Comparison of ENCODE assay signal across 9 mouse cellular contexts in genomic region chr9:107579023-107579900, GRCm38 (mm10). TPM values are rescaled to one million over a fixed set of nuclear protein-coding genes. Genes with fewer than 3 reads are reported as not detected.
DNase-seq lines count a peak whose midpoint lies in the region; ATAC-seq and TF ChIP-seq lines count a peak whose summit lies in the region.
"Had no signal": no experiment of that assay in that cellular context is flagged by ENCODE, and none has a peak within 500 bp of the region (broad histone marks: within the 10 kb centered on the region; RNA-seq: fewer than 3 reads in every experiment).

No protein-coding gene starts in this region.

- peak overlapping the region; percentile 93; the same call in 1 of the 2 replicates for H3K4me2 ChIP-seq in kidney, embryonic 15.5 days
- peak overlapping the region; percentile 83; the same call in 1 of the 2 replicates for H3K4me2 ChIP-seq in limb, embryonic 14.5 days (replicated peaks; ENCODE audit: low read depth, low read length, severe bottlenecking)

- H3K36me3 ChIP-seq in kidney, embryonic 15.5 days: peaks cover 24% of the 10 kb centered on the region
- no peaks in the 10 kb centered on the region; the same call in 1 of the 2 replicates for H3K36me3 ChIP-seq in ES-E14 (ENCODE audit: control insufficient read depth, insufficient read depth, low read length, poor library complexity, severe bottlenecking)
- H3K36me3 ChIP-seq in limb, embryonic 14.5 days (ENCODE audit: control insufficient read depth, insufficient read depth, low read length): peaks cover 18% of the 10 kb centered on the region

- 95% methylated on average over 14 of the region's 14 CpGs for WGBS in kidney, embryonic 15.5 days
- WGBS in limb, embryonic 14.5 days: 94% methylated on average over 14 of the region's 14 CpGs

- in situ Hi-C loops in ES-E14 (cut with MboI; ENCODE audit: low sequenced_read_pairs in 2 of 2, unreplicated experiment in 2 of 2): no loop called here

- peaks cover 55% of the 10 kb centered on the region for H3K4me1 ChIP-seq in kidney, embryonic 15.5 days
- H3K4me1 ChIP-seq in ES-E14 (ENCODE audit: control insufficient read depth in 2 of 2, insufficient read depth in 2 of 2, low read length in 2 of 2, poor library complexity in 1 of 2): peaks cover 2 to 22% of the 10 kb centered on the region in 2 experiments; a peak in 2 of 4 replicates
- peaks cover 9% of the 10 kb centered on the region; the same call in 1 of the 2 replicates for H3K4me1 ChIP-seq in brown adipose tissue, adult 24 weeks (ENCODE audit: control insufficient read depth, insufficient read depth, insufficient read length, low read length)
- H3K4me1 ChIP-seq in limb, embryonic 14.5 days (ENCODE audit: control insufficient read depth, insufficient read depth, low read length): peaks cover 30% of the 10 kb centered on the region

- peak overlapping the region; percentile 71; the same call in 1 of the 2 replicates for H3K4me3 ChIP-seq in kidney, embryonic 15.5 days (replicated peaks)
- no peak overlapping the region for H3K4me3 ChIP-seq in ES-E14 (ENCODE audit: insufficient read depth in 1 of 2, low read depth in 1 of 2, low read length in 2 of 2, poor library complexity in 1 of 2, severe bottlenecking in 1 of 2)
- no peak overlapping the region for H3K4me3 ChIP-seq in brown adipose tissue, adult 24 weeks (ENCODE audit: insufficient read depth, low read depth, low read length)
- H3K4me3 ChIP-seq in limb, embryonic 14.5 days (replicated peaks; ENCODE audit: low read length): no peak overlapping the region

- H3K27ac ChIP-seq in kidney, embryonic 15.5 days: peak overlapping the region; percentile 96
- no peak overlapping the region for H3K27ac ChIP-seq in ES-E14 (ENCODE audit: insufficient read depth, low read depth, low read length, poor library complexity, severe bottlenecking)
- peak overlapping the region; percentile 30; the same call in 1 of the 2 replicates for H3K27ac ChIP-seq in brown adipose tissue, adult 24 weeks (replicated peaks; ENCODE audit: low read depth, low read length)
- no peak overlapping the region for H3K27ac ChIP-seq in limb, embryonic 14.5 days (replicated peaks; ENCODE audit: low read depth, low read length)

- DNase-seq in kidney, postnatal 10 days: no peak
- no peak for DNase-seq in ES-E14 (ENCODE audit: low read depth, low spot score)
- no peak for DNase-seq in limb, embryonic 14.5 days (ENCODE audit: low spot score)
- DNase-seq in gastrocnemius, adult 8-10 months (ENCODE audit: low spot score in 2 of 2): no peak
- DNase-seq in embryo, embryonic 9.5 days (ENCODE audit: extremely low spot score): no peak
- DNase-seq: adrenal gland, adult 8-10 months had no signal

- no peak overlapping the region for H3K9ac ChIP-seq in kidney, embryonic 15.5 days
- H3K9ac ChIP-seq in ES-E14 (ENCODE audit: insufficient read depth, low read depth, low read length, poor library complexity, severe bottlenecking): 0 out of 2 replicates have a peak overlapping the region, but pooled peaks have one; percentile 3
- no peak overlapping the region for H3K9ac ChIP-seq in limb, embryonic 14.5 days (ENCODE audit: low read depth, low read length, severe bottlenecking)

- ATAC-seq in kidney, embryonic 15.5 days (replicated peaks; ENCODE audit: low FRiP score): no peak
- ATAC-seq in limb, embryonic 14.5 days (ENCODE audit: low FRiP score, low read depth): no peak
- ATAC-seq in CD4-positive, CD25-positive, alpha-beta regulatory T cell, adult 4 months: no peak

- TF ChIP-seq POLR2A in limb, embryonic 14.5 days (IDR thresholded peaks at IDR 0.05; ENCODE audit: borderline replicate concordance, extremely low read depth, insufficient read depth, insufficient read length): no peak

- H3K27me3 ChIP-seq in kidney, embryonic 15.5 days: no peaks in the 10 kb centered on the region
- H3K27me3 ChIP-seq in limb, embryonic 14.5 days (ENCODE audit: control insufficient read depth, insufficient read depth, low read length): no peaks in the 10 kb centered on the region

- H3K9me3 ChIP-seq in kidney, embryonic 15.5 days (replicated peaks): no peaks in the 10 kb centered on the region
- H3K9me3 ChIP-seq in ES-E14 (ENCODE audit: control insufficient read depth, insufficient read depth, low read depth, low read length): no peaks in the 10 kb centered on the region
- H3K9me3 ChIP-seq in limb, embryonic 14.5 days (ENCODE audit: control insufficient read depth, low read length): no peaks in the 10 kb centered on the region

TF ChIP-seq in ES-E14, 5 proteins besides CTCF, POLR2A, EP300 and RAD21:
- TF ChIP-seq HCFC1 (IDR thresholded peaks at IDR 0.05; ENCODE audit: borderline replicate concordance, insufficient read depth, low read length) (no peak), ZC3H11A (IDR thresholded peaks at IDR 0.05; ENCODE audit: borderline replicate concordance, low read depth, low read length) (no peak), ZNF384 (IDR thresholded peaks at IDR 0.05; ENCODE audit: low read depth, low read length) (no peak), CHD2 (IDR thresholded peaks at IDR 0.05; ENCODE audit: low read depth, low read length) (no peak), MAFK (IDR thresholded peaks at IDR 0.05; ENCODE audit: insufficient read depth, low read depth, low read length) (no peak)

RNA-seq across cellular contexts. Expression of gene Naa80, which starts 0.6 kb away (rescaled TPM):
- 16.0 and 19.3 TPM in 2 replicates for polyA plus RNA-seq in kidney, embryonic 15.5 days (2015; fragmentation: Nextera tagmentation; extraction: Ambion mirVana)
- 7.3 and 13.3 TPM in 2 replicates for total RNA-seq in ES-E14 (2012; rRNA removed)
- polyA plus RNA-seq in brown adipose tissue, adult 24 weeks (2012; ENCODE audit: insufficient read depth, insufficient read length, missing spikeins): 25.9 and 31.3 TPM in 2 replicates
- polyA plus RNA-seq in limb, embryonic 14.5 days (2012; rRNA removed): 38.7 and 57.8 TPM in 2 replicates
- polyA plus RNA-seq in limb, embryonic 14.5 days (2014; fragmentation: Nextera tagmentation; extraction: Ambion mirVana): 17.2 and 18.8 TPM in 2 replicates
- 10 to 100 TPM; 25.4 to 34.9 TPM for polyA plus RNA-seq in CD4-positive, CD25-positive, alpha-beta regulatory T cell, adult 4 months (2017; shearing (Covaris generic))
- total RNA-seq in gastrocnemius, adult 8-10 months (2022): 10 to 100 TPM; 12.1 to 16.8 (median 15.5) TPM

RNA-seq across cellular contexts. Expression of gene Hyal3, which starts 1.4 kb away (rescaled TPM):
- polyA plus RNA-seq in kidney, embryonic 15.5 days (2015; fragmentation: Nextera tagmentation; extraction: Ambion mirVana): 1.3 TPM in 2 replicates
- total RNA-seq in ES-E14 (2012; rRNA removed): 0.54 and 1.2 TPM in 2 replicates
- polyA plus RNA-seq in brown adipose tissue, adult 24 weeks (2012; ENCODE audit: insufficient read depth, insufficient read length, missing spikeins): 0.63 TPM in 1 of 2 replicates, not detected in the other
- 1.4 and 1.9 TPM in 2 replicates for polyA plus RNA-seq in limb, embryonic 14.5 days (2012; rRNA removed)
- polyA plus RNA-seq in limb, embryonic 14.5 days (2014; fragmentation: Nextera tagmentation; extraction: Ambion mirVana): 1.2 and 1.5 TPM in 2 replicates
- 1 to 10 TPM in 1 of 2 experiments, under 1 TPM in 1; 0.90 to 1.4 TPM for polyA plus RNA-seq in CD4-positive, CD25-positive, alpha-beta regulatory T cell, adult 4 months (2017; shearing (Covaris generic))
- under 1 TPM in 2 of 4 experiments, not detected in 2; 0.24 to 0.56 TPM for total RNA-seq in gastrocnemius, adult 8-10 months (2022)

RNA-seq across cellular contexts. Expression of gene Hyal1, which starts 2.5 kb away (rescaled TPM):
- polyA plus RNA-seq in kidney, embryonic 15.5 days (2015; fragmentation: Nextera tagmentation; extraction: Ambion mirVana): 8.6 and 10.5 TPM in 2 replicates
- 11.8 and 19.2 TPM in 2 replicates for total RNA-seq in ES-E14 (2012; rRNA removed)
- 25.2 and 46.4 TPM in 2 replicates for polyA plus RNA-seq in brown adipose tissue, adult 24 weeks (2012; ENCODE audit: insufficient read depth, insufficient read length, missing spikeins)
- 11.1 TPM in 2 replicates for polyA plus RNA-seq in limb, embryonic 14.5 days (2012; rRNA removed)
- 6.9 and 8.5 TPM in 2 replicates for polyA plus RNA-seq in limb, embryonic 14.5 days (2014; fragmentation: Nextera tagmentation; extraction: Ambion mirVana)
- polyA plus RNA-seq in CD4-positive, CD25-positive, alpha-beta regulatory T cell, adult 4 months (2017; shearing (Covaris generic)): 1 to 10 TPM; 6.7 to 7.9 TPM
- total RNA-seq in gastrocnemius, adult 8-10 months (2022): 1 to 10 TPM; 1.4 to 2.7 (median 1.9) TPM

RNA-seq across cellular contexts. Expression of gene Ifrd2, which starts 8.2 kb away (rescaled TPM):
- 47.8 and 55.8 TPM in 2 replicates for polyA plus RNA-seq in kidney, embryonic 15.5 days (2015; fragmentation: Nextera tagmentation; extraction: Ambion mirVana)
- 66.6 and 82.7 TPM in 2 replicates for total RNA-seq in ES-E14 (2012; rRNA removed)
- 21.6 and 23.7 TPM in 2 replicates for polyA plus RNA-seq in brown adipose tissue, adult 24 weeks (2012; ENCODE audit: insufficient read depth, insufficient read length, missing spikeins)
- 57.3 and 62.6 TPM in 2 replicates for polyA plus RNA-seq in limb, embryonic 14.5 days (2012; rRNA removed)
- 55.0 and 56.3 TPM in 2 replicates for polyA plus RNA-seq in limb, embryonic 14.5 days (2014; fragmentation: Nextera tagmentation; extraction: Ambion mirVana)
- 10 to 100 TPM; 30.1 to 36.2 TPM for polyA plus RNA-seq in CD4-positive, CD25-positive, alpha-beta regulatory T cell, adult 4 months (2017; shearing (Covaris generic))
- total RNA-seq in gastrocnemius, adult 8-10 months (2022): 10 to 100 TPM; 51.3 to 56.2 (median 54.0) TPM

RNA-seq across cellular contexts. Expression of gene Hyal2, which starts 11.5 kb away (rescaled TPM):
- 111 and 117 TPM in 2 replicates for polyA plus RNA-seq in kidney, embryonic 15.5 days (2015; fragmentation: Nextera tagmentation; extraction: Ambion mirVana)
- 68.1 and 117 TPM in 2 replicates for total RNA-seq in ES-E14 (2012; rRNA removed)
- 14.1 and 14.2 TPM in 2 replicates for polyA plus RNA-seq in brown adipose tissue, adult 24 weeks (2012; ENCODE audit: insufficient read depth, insufficient read length, missing spikeins)
- 68.0 and 88.8 TPM in 2 replicates for polyA plus RNA-seq in limb, embryonic 14.5 days (2012; rRNA removed)
- 123 and 130 TPM in 2 replicates for polyA plus RNA-seq in limb, embryonic 14.5 days (2014; fragmentation: Nextera tagmentation; extraction: Ambion mirVana)
- polyA plus RNA-seq in CD4-positive, CD25-positive, alpha-beta regulatory T cell, adult 4 months (2017; shearing (Covaris generic)): 10 to 100 TPM; 11.0 to 11.7 TPM
- 10 to 100 TPM; 12.7 to 18.6 (median 16.7) TPM for total RNA-seq in gastrocnemius, adult 8-10 months (2022)

Comparison
In these comparisons a context has a peak if more than half of its experiments do, and no peak if none do; other contexts are left out.
1. H3K27ac ChIP-seq: peak in kidney, embryonic 15.5 days (single experiment) and brown adipose tissue, adult 24 weeks (single experiment); none in ES-E14 (single experiment) and limb, embryonic 14.5 days (single experiment).